Mouse (Mus musculus): ENCODE results near the gene Ankrd55.
"Not testable (repeated sequence)": the region's sequence is repeated elsewhere in the genome, so short reads cannot be mapped to it uniquely, and the experiment has no call there.

Ankrd55 gene

GRCm38 (mm10) chr13:112413611-112414010 is 125.4 kb downstream of the Ankrd55 start:
- DNase-seq (ENCODE audit: low spot score), result no peak

DNA sequence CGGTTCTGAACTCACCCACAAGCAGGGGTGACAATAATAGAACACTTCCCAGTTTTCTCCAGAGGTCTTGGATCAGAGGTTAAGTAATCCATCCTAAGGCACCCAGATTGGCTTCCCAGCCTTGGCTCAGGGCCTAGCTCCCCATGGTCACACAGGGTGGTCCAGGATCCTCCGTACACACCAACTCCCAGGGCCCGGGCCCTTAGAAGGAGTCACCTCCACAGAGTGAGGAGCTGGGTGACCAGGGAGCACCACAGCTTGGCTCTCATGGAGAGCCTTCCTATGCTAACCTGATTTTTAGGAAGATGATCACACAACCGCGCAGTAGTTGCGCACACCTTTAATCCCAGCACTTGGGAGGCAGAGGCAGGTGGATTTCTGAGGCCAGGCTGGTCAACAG is 127.6 kb downstream of the Ankrd55 start:
- DNase-seq (ENCODE audit: low spot score), result no peak

GRCm38 (mm10) chr13:112416410-112417162 is 128.3 kb downstream of the Ankrd55 start:
- no peak for DNase-seq (ENCODE audit: low spot score)

DNA sequence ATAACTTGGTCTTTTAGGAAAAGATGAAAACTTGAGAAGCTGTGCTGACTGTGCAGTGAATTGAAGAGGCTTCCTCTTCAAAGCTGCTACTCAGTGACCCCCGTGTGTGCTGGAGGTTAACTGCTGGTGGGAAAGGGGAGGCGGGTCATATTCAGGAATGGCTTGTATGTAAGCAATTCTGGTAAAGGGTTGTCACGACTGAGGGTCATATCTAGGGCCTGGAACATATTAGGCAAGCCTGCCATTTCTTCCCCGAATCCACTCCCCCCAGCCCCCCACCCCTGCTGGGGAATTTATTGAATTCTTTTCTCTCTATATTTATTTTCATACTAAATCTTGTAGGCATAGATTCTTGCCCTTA is 128.9 kb downstream of the Ankrd55 start:
- DNase-seq (ENCODE audit: low spot score), result no peak

- DNase-seq (ENCODE audit: low spot score), result no peak
Observed at GRCm38 (mm10) chr13:112417861-112418423, 129.7 kb downstream of the Ankrd55 start.

- no peak for DNase-seq (ENCODE audit: low spot score)
Observed at GRCm38 (mm10) chr13:112418595-112418994, 130.3 kb downstream of the Ankrd55 start.

GRCm38 (mm10) chr13:112424212-112424611 is 136.0 kb downstream of the Ankrd55 start:
- no peak for DNase-seq (ENCODE audit: low spot score)

DNA sequence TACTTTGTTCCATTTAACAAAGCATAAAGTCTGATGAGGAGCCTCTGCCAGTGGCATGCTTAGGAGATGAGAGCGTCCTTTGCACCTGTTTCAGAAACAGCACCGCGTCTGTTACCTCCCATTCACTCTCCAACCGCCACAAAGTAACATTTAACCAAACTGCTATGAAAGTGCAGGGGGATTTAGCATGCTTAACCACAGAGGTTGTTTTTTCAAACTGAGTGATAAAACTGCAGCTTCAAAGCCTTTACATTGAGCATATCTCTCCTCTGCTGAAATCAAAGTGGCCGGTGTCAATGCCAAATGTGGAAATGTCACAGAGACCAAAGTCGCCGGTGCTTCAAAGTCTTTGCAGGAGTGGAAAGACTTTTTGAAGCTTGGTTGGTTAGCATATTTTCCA is 136.4 kb downstream of the Ankrd55 start:
- DNase-seq (ENCODE audit: low spot score), result no peak

DNA sequence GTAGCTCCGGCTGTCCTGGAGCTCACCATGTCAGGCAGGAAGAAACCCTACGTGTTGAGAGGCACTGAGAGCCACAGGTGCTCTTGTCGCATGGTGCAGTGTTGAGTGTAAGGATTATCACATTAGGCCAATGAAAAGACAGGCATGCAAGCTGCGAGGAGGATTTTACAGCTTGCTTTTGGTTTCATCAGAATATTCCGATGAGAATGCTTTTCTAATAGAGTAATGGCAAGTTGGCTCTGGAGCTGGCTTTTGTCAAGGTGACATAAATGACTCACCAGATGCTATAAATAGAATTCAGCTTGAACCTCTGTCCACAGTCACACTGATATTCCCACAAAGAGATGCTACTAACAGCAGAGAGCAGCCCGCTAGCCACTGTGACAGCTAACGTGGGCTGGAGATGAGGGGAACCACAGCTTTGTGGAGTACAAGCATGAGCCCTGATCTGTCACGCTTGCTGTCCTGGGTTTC is 137.0 kb downstream of the Ankrd55 start:
- no peak for DNase-seq (ENCODE audit: low spot score)

- DNase-seq (ENCODE audit: low spot score), result no peak
Observed at GRCm38 (mm10) chr13:112426265-112427135, 138.2 kb downstream of the Ankrd55 start.

DNA sequence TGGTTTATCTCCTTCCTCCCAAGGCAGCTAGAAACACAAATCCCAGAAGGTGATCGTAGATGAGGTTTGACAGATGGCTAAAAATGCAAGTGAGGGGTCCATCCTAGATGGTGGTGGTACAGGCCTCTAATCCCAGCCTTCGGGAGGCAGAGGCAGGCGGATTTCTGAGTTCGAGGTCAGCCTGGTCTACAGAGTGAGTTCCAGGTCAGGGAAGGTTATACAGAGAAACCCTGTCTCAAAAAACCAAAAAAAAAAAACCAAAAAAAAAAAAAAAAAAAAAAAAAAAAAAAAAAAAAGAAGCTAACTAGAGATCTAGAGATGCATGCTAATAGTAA is 138.9 kb downstream of the Ankrd55 start:
- not testable (repeated sequence) for DNase-seq (ENCODE audit: low spot score)

DNA sequence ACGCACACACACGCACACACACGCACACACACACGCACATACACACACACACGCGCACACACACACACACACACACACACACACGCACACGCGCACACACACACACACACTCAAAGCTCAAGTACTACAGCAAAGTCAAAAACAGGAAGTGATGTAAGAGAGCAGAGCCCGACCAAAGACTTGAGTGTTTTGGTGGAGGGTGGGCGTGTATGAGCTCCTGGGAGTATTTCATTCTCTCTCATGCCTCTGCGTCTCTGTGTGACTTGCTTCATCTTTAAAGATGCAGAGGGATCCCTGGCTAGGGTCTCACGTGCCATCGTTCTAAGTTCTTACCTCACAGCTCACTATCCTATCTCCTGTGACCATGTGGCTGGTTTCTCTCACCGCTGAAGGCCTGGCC is 139.3 kb downstream of the Ankrd55 start:
- no peak for DNase-seq (ENCODE audit: low spot score)

DNA sequence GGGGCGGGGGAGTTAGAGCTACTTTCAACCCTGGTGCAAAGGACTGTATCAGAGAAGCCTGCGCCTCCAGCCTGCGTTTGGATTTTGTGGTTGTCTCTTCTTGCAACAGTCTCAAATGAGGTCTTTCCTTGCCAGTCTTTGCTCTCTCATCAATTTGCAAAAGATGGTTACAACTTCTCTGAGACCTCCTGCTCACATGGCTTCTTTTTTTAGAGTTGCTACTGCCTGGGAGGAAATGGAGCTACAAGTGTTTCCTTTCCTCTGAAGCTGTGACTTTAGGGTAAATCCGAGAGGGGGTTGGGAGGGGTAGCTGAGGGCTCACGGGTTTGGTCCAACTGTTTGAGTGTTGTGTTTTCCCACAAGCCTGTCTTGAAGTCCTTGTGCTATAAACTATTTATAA is 145.0 kb downstream of the Ankrd55 start:
- no peak for DNase-seq (ENCODE audit: low spot score)

Data from ovary, postnatal 10 days (tissue).